Mouse (Mus musculus) liver, embryonic 14.5 days (tissue): Measurements from ENCODE around the gene Gng7.

Experiments
- CTCF ChIP-seq: IDR thresholded peaks from 2 replicates; pipeline ENCODE4 v1.5.1; 2016; ENCODE audit warnings: antibody characterized with exemption, low read depth, control low read depth
- EP300 ChIP-seq: IDR thresholded peaks from 2 replicates; pipeline ENCODE4 v1.6.1; 2016; ENCODE audit warnings: antibody characterized with exemption, low read depth

DNA sequence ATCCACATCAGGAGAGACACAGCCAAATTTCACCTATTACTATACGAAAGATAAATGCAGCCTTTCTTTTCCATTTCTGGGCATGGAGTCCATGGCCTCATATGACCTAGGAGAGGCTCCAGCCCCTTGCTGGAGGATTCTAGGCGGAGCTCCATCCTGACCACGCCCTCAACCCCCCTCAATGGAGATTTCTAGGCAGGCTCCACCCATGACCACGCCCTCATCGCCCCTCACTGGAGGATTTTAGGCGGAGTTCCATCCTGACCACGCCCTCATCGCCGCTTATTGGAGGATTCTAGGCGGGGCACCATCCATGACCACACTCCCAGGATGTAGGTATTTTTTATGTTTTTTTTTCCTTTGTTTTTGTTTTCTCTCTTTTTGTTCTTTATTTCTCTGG is 3.6 kb upstream of the Gng7 start:
- TF ChIP-seq CTCF = no peak
- no peak for TF ChIP-seq EP300
